Mouse (Mus musculus) forebrain, embryonic 16.5 days (tissue): ENCODE results near the gene Adh4. TPM values are rescaled to one million over a fixed set of nuclear protein-coding genes. Genes with fewer than 3 reads are reported as not detected.

Experiments
- ATAC-seq: fragments of 200-750 bp; cut with Nextera tagmentation; 2 replicates; pipeline ENCODE4 v1.8.0; 2017; ENCODE audit warnings: mild to moderate bottlenecking, moderate library complexity
- H3K27ac ChIP-seq: fragments of 300-500 bp; sonication (generic); 2 replicates; pipeline ENCODE4 v1.5.1; 2014; ENCODE audit warnings: low read length, control low read depth
- H3K27me3 ChIP-seq: fragments of 300-500 bp; sonication (generic); replicated peaks from 2 replicates; pipeline ENCODE4 v1.6.1; 2014; ENCODE audit warnings: low read length; ENCODE audit not compliant: control insufficient read depth, insufficient read depth
- H3K36me3 ChIP-seq: fragments of 300-500 bp; sonication (generic); 2 replicates; pipeline ENCODE4 v1.6.1; 2014; ENCODE audit not compliant: control insufficient read depth, insufficient read depth
- H3K4me1 ChIP-seq: fragments of 300-500 bp; sonication (generic); replicated peaks from 2 replicates; pipeline ENCODE4 v1.6.1; 2014; ENCODE audit warnings: low read length; ENCODE audit not compliant: control insufficient read depth, insufficient read depth
- H3K4me2 ChIP-seq: fragments of 300-500 bp; sonication (generic); 2 replicates; pipeline ENCODE4 v1.6.1; 2014; ENCODE audit warnings: mild to moderate bottlenecking, low read length, control low read depth
- H3K4me3 ChIP-seq: fragments of 300-500 bp; sonication (generic); replicated peaks from 2 replicates; pipeline ENCODE4 v1.5.1; 2014; ENCODE audit warnings: mild to moderate bottlenecking, low read length, control low read depth
- H3K9ac ChIP-seq: fragments of 300-500 bp; sonication (generic); replicated peaks from 2 replicates; pipeline ENCODE4 v1.6.1; 2014; ENCODE audit warnings: low read depth, low read length, control low read depth
- H3K9me3 ChIP-seq: fragments of 300-500 bp; sonication (generic); 2 replicates; pipeline ENCODE4 v1.6.1; 2016; ENCODE audit warnings: low read length; ENCODE audit not compliant: control insufficient read depth
- WGBS: fragments of 180-500 bp; shearing (Covaris S2); extraction: QIAGEN DNeasy Blood & Tissue Kit; methylation state at CpG from one replicate; pipeline ENCODE4 v1.1.7; 2014; 5-methylcytosine and 5-hydroxymethylcytosine counted together
- polyA plus RNA-seq: library from polyadenylated mRNA; unstranded; fragments of >200 nt; fragmentation: Nextera tagmentation; extraction: Ambion mirVana; gene quantifications from 2 replicates; pipeline ENCODE4 v1.2.1, GENCODE M21; 2015

The Adh4 gene
- polyA plus RNA-seq, 1 experiment from 2014 or later = not detected

GRCm38 (mm10) chr3:138438716-138439115 is 23.4 kb downstream of the Adh4 start:
- no peaks in the 10 kb centered on the region for H3K27me3 ChIP-seq
- H3K4me1 ChIP-seq = peaks cover 4% of the 10 kb centered on the region
- no peaks in the 10 kb centered on the region for H3K36me3 ChIP-seq
- no peak overlapping the region for H3K4me3 ChIP-seq
- H3K4me2 ChIP-seq = no peak overlapping the region
- WGBS = 81% methylated on average over 3 of the region's 3 CpGs
- ATAC-seq = no peak
- no peaks in the 10 kb centered on the region for H3K9me3 ChIP-seq
- no peak overlapping the region for H3K9ac ChIP-seq
- H3K27ac ChIP-seq = no peak overlapping the region

GRCm38 (mm10) chr3:138442203-138442602 is 26.9 kb downstream of the Adh4 start:
- no peaks in the 10 kb centered on the region for H3K27me3 ChIP-seq
- WGBS = 2% methylated on average over 9 of the region's 9 CpGs
- H3K27ac ChIP-seq = peak overlapping the region; percentile 90
- no peak for ATAC-seq
- no peaks in the 10 kb centered on the region for H3K9me3 ChIP-seq
- peak overlapping the region; percentile 89 for H3K4me3 ChIP-seq
- H3K4me1 ChIP-seq = peaks cover 12% of the 10 kb centered on the region
- H3K4me2 ChIP-seq = peak overlapping the region; percentile 77
- peak overlapping the region; percentile 61 for H3K9ac ChIP-seq
- peaks cover 3% of the 10 kb centered on the region; the same call in 1 of the 2 replicates for H3K36me3 ChIP-seq

DNA sequence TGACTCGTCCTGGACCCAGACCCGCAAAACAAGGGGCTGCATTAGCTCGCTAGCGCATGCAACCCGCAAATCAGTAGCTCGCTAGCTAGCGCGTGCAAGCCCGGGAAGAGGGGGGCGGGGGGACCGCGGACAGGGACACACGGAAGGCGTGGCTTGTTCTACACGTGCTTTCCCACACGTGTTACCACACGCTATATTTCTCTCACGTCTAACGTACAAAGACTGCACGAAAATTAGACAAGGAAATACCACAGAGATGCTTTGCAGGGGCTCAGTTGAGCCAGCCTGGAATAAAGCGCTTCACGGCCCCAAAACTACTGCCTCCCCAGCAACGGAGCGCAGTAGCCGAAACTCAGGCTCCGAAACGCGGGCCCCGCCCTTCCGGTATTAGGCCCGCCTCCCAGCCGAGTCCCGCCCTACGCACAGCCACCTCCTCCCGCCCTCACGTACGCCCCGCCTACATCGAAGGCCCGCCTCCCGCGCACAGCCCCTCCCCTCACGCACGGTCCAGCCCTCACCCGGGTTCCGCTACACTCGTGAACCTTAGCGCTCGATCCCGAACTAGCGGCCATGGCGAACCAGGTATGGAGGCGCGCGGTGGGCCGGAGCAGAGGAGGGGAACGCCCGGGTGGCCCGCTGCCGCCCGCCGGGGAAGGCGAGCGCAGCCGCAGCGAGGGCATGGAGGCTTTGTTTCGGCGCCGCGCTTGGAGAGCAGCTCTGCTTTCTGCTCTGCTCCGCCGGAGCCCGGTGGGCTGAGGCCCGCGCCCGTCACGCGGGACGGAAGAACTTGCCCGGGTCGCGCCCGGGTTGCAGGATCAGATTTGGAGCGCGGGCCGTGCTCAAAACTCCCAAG is 27.6 kb downstream of the Adh4 start, which contains the start of gene Adh5:
Adh5 (plus strand) TSS at position 482 of the 853 bp plus-strand sequence.
- Histone ChIP-seq H3K4me2 (peak within 1 kb of the TSS; percentile 77), H3K27ac (peak within 1 kb of the TSS; percentile 90), H3K9ac (peak within 1 kb of the TSS; percentile 89), H3K27me3 (no peaks in the 10 kb centered on the region), H3K9me3 (no peaks in the 10 kb centered on the region), H3K36me3 (peaks cover 6% of the 10 kb centered on the region), H3K4me3 (peak within 1 kb of the TSS; percentile 89), H3K4me1 (peaks cover 12% of the 10 kb centered on the region)
- ATAC-seq = peak; percentile 98
- WGBS = under 1% methylated on average over 86 of the region's 86 CpGs

GRCm38 (mm10) chr3:138443465-138443771 is 28.2 kb downstream of the Adh4 start:
- Histone ChIP-seq H3K36me3 (peaks cover 12% of the 10 kb centered on the region), H3K4me2 (peak overlapping the region; percentile 61), H3K27ac (peak overlapping the region; percentile 90), H3K4me1 (peaks cover 12% of the 10 kb centered on the region), H3K9me3 (no peaks in the 10 kb centered on the region), H3K4me3 (peak overlapping the region; percentile 89), H3K9ac (peak overlapping the region; percentile 89), H3K27me3 (no peaks in the 10 kb centered on the region)
- ATAC-seq = peak; percentile 0
- WGBS = 3% methylated on average over 9 of the region's 9 CpGs

GRCm38 (mm10) chr3:138448077-138448860 is 33.0 kb downstream of the Adh4 start:
- Histone ChIP-seq H3K36me3 (peaks cover 28% of the 10 kb centered on the region), H3K4me2 (no peak overlapping the region), H3K27me3 (no peaks in the 10 kb centered on the region), H3K9me3 (no peaks in the 10 kb centered on the region), H3K27ac (no peak overlapping the region), H3K4me1 (peaks cover 7% of the 10 kb centered on the region), H3K9ac (no peak overlapping the region), H3K4me3 (no peak overlapping the region)
- no peak for ATAC-seq
- WGBS = 85% methylated on average over 12 of the region's 12 CpGs

DNA sequence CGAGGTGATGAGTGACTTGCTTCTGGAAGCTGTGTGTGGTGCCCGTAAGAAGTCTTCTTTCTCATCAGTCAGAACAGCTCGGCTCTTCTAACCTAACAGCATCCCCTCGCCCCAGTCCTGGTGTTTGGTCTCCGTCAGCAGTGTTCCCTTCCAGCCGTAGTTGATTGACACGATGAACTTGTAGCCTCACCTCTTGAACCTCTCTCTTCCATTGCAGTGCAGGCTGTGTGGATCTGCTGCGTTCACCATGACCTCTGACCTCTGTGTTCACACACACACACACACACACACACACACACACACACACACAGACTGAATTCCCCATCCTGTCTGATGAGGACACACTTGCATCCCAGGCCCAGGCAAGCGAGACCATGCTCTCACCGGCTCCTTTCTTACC is 36.9 kb downstream of the Adh4 start:
- WGBS = 91% methylated on average over 10 of the region's 10 CpGs

DNA sequence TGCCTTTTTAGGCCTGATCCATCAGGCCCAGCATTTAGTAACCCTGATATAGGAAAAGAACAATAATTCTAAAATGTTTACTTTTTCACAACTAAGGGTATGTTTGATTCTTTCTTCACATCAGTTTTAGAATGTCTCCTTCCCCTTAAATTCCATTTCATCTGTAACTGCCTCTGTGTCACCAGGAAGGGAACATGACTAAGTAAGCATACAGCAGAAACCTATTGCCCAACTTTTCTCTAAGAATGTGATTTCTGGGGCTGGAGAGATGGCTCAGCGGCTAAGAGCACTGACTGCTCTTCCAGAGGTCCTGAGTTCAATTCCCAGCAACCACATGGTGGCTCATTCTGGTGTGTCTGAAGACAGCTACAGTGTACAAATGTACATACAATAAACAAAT is 39.0 kb downstream of the Adh4 start:
- H3K4me2 ChIP-seq = no peak overlapping the region
- ATAC-seq = no peak
- H3K36me3 ChIP-seq = peaks cover 42% of the 10 kb centered on the region
- no peak overlapping the region for H3K9ac ChIP-seq
- H3K9me3 ChIP-seq = 0 out of 2 replicates have a peak, but pooled peaks cover 3% of the 10 kb centered on the region
- H3K4me1 ChIP-seq = no peaks in the 10 kb centered on the region
- no peak overlapping the region for H3K4me3 ChIP-seq
- H3K27ac ChIP-seq = no peak overlapping the region
- WGBS = 100% methylated on average over 1 of the region's 1 CpGs
- no peaks in the 10 kb centered on the region for H3K27me3 ChIP-seq

More for the DNA sequence above, 36.9 kb downstream of the Adh4 start:
- Histone ChIP-seq H3K4me3 (no peak overlapping the region), H3K36me3 (peaks cover 42% of the 10 kb centered on the region), H3K27me3 (no peaks in the 10 kb centered on the region), H3K27ac (no peak overlapping the region), H3K9me3 (no peaks in the 10 kb centered on the region), H3K4me1 (no peaks in the 10 kb centered on the region), H3K4me2 (no peak overlapping the region), H3K9ac (no peak overlapping the region)
- ATAC-seq = no peak

- Histone ChIP-seq H3K27me3 (no peaks in the 10 kb centered on the region), H3K36me3 (peaks cover 44% of the 10 kb centered on the region), H3K27ac (no peak overlapping the region), H3K9ac (no peak overlapping the region), H3K4me2 (no peak overlapping the region), H3K4me1 (no peaks in the 10 kb centered on the region), H3K4me3 (no peak overlapping the region), H3K9me3 (0 out of 2 replicates have a peak, but pooled peaks cover 3% of the 10 kb centered on the region)
- WGBS = 93% methylated on average over 13 of the region's 13 CpGs
- ATAC-seq = no peak
These were observed 39.6 kb downstream of the Adh4 start for GRCm38 (mm10) chr3:138454711-138455435.

GRCm38 (mm10) chr3:138458441-138458840 is 43.2 kb downstream of the Adh4 start:
- Histone ChIP-seq H3K4me1 (no peaks in the 10 kb centered on the region), H3K9ac (no peak overlapping the region), H3K27ac (no peak overlapping the region), H3K4me2 (no peak overlapping the region), H3K27me3 (no peaks in the 10 kb centered on the region), H3K36me3 (peaks cover 44% of the 10 kb centered on the region), H3K9me3 (0 out of 2 replicates have a peak, but pooled peaks cover 3% of the 10 kb centered on the region), H3K4me3 (no peak overlapping the region)
- 90% methylated on average over 3 of the region's 3 CpGs for WGBS
- no peak for ATAC-seq
